Mouse (Mus musculus) forebrain, embryonic 15.5 days (tissue): ENCODE measurements around the gene Catsperd. TPM values are rescaled to one million over a fixed set of nuclear protein-coding genes. Genes with fewer than 3 reads are reported as not detected.
"Not testable (repeated sequence)": the region's sequence is repeated elsewhere in the genome, so short reads cannot be mapped to it uniquely, and the experiment has no call there.

Source experiments
- ATAC-seq: fragments of 200-750 bp; cut with Nextera tagmentation; replicated peaks from 2 replicates; pipeline ENCODE4 v1.8.0; 2017; ENCODE audit warnings: mild to moderate bottlenecking, moderate TSS enrichment, moderate library complexity
- H3K27ac ChIP-seq: fragments of 300-500 bp; sonication (generic); replicated peaks from 2 replicates; pipeline ENCODE4 v1.5.1; 2015; ENCODE audit warnings: mild to moderate bottlenecking, inconsistent platforms
- H3K27me3 ChIP-seq: fragments of 300-500 bp; sonication (generic); 2 replicates; pipeline ENCODE4 v1.6.1; 2015; ENCODE audit warnings: inconsistent platforms
- H3K36me3 ChIP-seq: fragments of 300-500 bp; sonication (generic); 2 replicates; pipeline ENCODE4 v1.6.1; 2015; ENCODE audit warnings: mild to moderate bottlenecking, inconsistent platforms
- H3K4me1 ChIP-seq: fragments of 300-500 bp; sonication (generic); 2 replicates; pipeline ENCODE4 v1.6.1; 2015; ENCODE audit warnings: inconsistent platforms
- H3K4me2 ChIP-seq: fragments of 300-500 bp; sonication (generic); replicated peaks from 2 replicates; pipeline ENCODE4 v1.6.1; 2015; ENCODE audit warnings: mild to moderate bottlenecking, inconsistent platforms
- H3K4me3 ChIP-seq: fragments of 300-500 bp; sonication (generic); 2 replicates; pipeline ENCODE4 v1.5.1; 2015; ENCODE audit warnings: mild to moderate bottlenecking, inconsistent platforms
- H3K9ac ChIP-seq: fragments of 300-500 bp; sonication (generic); replicated peaks from 2 replicates; pipeline ENCODE4 v1.6.1; 2015; ENCODE audit warnings: mild to moderate bottlenecking, inconsistent platforms
- H3K9me3 ChIP-seq: fragments of 300-500 bp; sonication (generic); 2 replicates; pipeline ENCODE4 v1.6.1; 2016; ENCODE audit warnings: inconsistent platforms
- WGBS: fragments of 180-500 bp; shearing (Covaris S2); methylation state at CpG from one replicate; pipeline ENCODE4 v1.1.7; 2015; ENCODE audit warnings: mixed read lengths; 5-methylcytosine and 5-hydroxymethylcytosine counted together
- polyA plus RNA-seq: library from polyadenylated mRNA; unstranded; fragments of >200 nt; fragmentation: Nextera tagmentation; extraction: Ambion mirVana; gene quantifications from 2 replicates; pipeline ENCODE4 v1.2.1, GENCODE M21; 2015

Catsperd gene
- polyA plus RNA-seq, 1 experiment from 2014 or later, result 0.98 TPM

DNA sequence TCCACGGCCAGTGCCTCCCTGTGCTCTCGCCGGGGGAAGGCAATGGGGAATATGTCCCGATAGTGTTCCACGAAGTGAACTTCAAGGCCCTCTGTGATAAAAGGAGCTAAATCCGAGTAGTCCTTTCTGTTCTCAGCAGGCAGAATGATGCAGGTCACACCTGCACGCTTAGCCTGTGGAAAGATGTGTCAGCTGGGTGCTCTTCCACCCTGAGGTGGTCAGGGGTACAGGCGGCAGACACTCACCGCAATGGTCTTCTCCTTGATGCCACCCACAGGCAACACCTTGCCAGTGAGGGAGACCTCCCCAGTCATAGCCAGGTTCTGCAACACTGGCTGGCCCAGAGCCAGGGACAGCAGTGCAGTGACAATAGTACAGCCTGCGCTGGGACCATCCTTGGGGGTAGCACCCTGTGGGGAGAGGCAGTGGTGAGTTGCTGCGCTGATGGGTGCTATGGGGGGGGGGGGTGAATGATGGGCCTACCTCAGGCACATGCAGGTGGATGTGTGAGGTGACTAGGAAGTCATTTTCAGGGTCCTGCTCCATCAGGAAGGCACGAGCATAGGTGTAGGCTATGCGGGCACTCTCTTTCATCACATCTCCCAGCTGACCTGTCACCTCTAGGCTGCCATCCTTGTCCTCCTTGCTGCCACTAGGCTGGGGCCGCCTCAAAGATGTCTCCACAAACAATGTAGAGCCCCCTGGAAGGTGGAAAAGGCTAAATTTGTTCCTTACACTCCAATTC lies 13.4 kb upstream of the Catsperd start:
- 29% methylated on average over 14 of the region's 14 CpGs for WGBS
- Histone ChIP-seq H3K27ac (0 out of 2 replicates have a peak overlapping the region, but pooled peaks have one; percentile 31), H3K4me1 (peaks cover 28% of the 10 kb centered on the region), H3K9ac (peak overlapping the region; percentile 70), H3K4me3 (peak overlapping the region; percentile 76), H3K27me3 (no peaks in the 10 kb centered on the region), H3K4me2 (peak overlapping the region; percentile 78), H3K36me3 (peaks cover 46% of the 10 kb centered on the region), H3K9me3 (no peaks in the 10 kb centered on the region)
- no peak for ATAC-seq

DNA sequence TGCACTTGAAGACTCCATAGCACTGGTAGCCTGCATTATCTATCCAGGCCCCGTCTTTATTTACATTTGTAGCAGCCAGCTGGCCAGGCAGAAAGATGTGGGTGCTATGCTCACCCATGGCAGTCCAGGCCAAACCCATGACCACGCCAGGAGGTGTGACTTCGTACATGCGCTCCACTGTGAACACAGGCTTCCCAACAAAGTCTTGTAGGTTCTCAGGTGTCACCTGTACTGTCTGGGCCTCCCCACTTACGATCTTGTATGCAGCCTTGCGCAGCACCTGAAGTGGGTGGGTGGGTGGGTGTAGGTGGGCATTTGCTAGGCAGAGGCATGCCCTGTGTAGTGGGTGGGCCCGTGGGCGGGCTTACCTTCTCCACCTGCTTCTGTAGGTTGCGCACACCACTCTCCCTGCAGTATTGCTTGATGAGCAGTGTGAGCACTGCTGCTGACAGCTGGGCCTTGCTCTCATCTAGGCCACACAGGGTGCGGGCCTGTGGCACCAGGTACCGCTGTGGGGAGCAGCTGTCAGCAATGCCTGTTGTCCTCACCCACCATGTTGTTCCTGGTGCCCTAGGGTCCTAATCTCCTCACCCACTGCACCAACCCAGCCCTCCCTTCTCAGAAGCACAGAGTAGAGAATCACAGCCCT lies 12.7 kb upstream of the Catsperd start:
- Histone ChIP-seq H3K4me2 (peak overlapping the region; percentile 78; the same call in 1 of the 2 replicates), H3K27me3 (no peaks in the 10 kb centered on the region), H3K4me1 (peaks cover 24% of the 10 kb centered on the region), H3K27ac (no peak overlapping the region), H3K36me3 (peaks cover 53% of the 10 kb centered on the region), H3K9me3 (no peaks in the 10 kb centered on the region), H3K9ac (0 out of 2 replicates have a peak overlapping the region, but pooled peaks have one; percentile 18), H3K4me3 (no peak overlapping the region)
- WGBS, result 90% methylated on average over 11 of the region's 11 CpGs
- no peak for ATAC-seq

DNA sequence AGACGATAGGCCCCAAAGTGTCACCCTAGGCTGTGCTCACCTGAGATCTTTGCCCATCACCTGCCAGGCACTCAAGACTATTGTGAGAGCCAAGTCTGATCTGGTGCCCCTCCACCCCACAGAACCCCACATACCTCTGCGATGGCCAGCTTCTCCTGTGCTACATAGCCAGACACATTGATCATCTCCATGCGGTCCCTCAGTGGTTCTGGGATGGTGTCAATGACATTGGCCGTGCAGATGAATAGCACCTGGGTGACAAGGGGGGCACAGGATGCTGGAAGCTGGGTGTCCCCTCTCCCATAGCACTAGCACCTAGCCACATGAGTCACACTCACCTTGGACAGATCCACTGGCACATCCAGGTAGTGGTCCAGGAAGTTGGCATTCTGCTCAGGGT lies 12.2 kb upstream of the Catsperd start:
- H3K4me1 ChIP-seq, result peaks cover 19% of the 10 kb centered on the region
- H3K27ac ChIP-seq, result no peak overlapping the region
- no peak overlapping the region for H3K9ac ChIP-seq
- peaks cover 58% of the 10 kb centered on the region for H3K36me3 ChIP-seq
- no peaks in the 10 kb centered on the region for H3K27me3 ChIP-seq
- no peaks in the 10 kb centered on the region for H3K9me3 ChIP-seq
- no peak overlapping the region for H3K4me3 ChIP-seq
- ATAC-seq, result no peak
- 86% methylated on average over 4 of the region's 4 CpGs for WGBS
- H3K4me2 ChIP-seq, result no peak overlapping the region

DNA sequence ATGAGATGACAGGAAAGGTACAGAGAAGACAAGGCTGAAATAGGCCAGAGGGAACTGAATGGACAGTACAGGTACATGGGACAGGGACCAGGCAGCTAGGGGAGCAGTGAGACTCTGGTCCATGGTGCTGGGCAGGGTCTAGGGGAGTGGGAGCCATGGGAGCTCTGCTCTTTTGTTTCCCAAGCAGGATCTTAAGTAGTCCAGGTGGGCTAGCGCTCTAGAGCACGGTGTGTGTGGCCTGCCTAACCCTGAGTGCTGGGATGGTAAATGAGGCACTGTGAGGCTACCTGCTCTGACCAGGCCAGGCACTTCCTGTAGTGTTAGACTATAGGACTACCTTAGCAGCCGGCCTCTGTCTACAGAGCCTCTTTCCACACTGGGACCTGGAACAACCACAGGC lies 11.2 kb upstream of the Catsperd start:
- ATAC-seq, result no peak
- Histone ChIP-seq H3K27ac (no peak overlapping the region), H3K27me3 (no peaks in the 10 kb centered on the region), H3K4me1 (peaks cover 18% of the 10 kb centered on the region), H3K4me2 (no peak overlapping the region), H3K9ac (no peak overlapping the region), H3K4me3 (no peak overlapping the region), H3K36me3 (peaks cover 66% of the 10 kb centered on the region), H3K9me3 (no peaks in the 10 kb centered on the region)
- 82% methylated on average over 3 of the region's 3 CpGs for WGBS

DNA sequence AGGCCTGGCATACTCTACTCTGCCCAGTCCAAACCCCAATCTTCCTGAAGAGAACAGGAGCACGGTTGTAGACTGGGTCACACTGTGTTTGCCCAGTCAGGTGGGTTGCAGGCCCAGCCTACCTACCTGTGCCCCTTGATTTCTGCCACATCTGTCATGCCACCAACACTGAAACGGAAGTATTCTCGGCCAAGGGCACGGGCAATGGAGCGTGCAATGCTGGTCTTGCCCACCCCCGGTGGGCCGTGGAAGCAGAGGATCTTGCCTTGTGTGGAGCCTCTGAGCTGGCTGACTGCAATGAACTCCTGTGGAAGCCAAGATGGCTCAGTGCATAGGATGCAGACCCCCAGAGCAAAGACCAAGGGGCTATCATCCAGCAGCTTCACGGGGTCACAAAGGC lies 10.3 kb upstream of the Catsperd start:
- Histone ChIP-seq H3K4me2 (no peak overlapping the region), H3K4me1 (peaks cover 18% of the 10 kb centered on the region), H3K36me3 (peaks cover 74% of the 10 kb centered on the region), H3K9me3 (no peaks in the 10 kb centered on the region), H3K27me3 (no peaks in the 10 kb centered on the region), H3K9ac (no peak overlapping the region), H3K4me3 (no peak overlapping the region), H3K27ac (no peak overlapping the region)
- ATAC-seq, result no peak
- 90% methylated on average over 8 of the region's 8 CpGs for WGBS

DNA sequence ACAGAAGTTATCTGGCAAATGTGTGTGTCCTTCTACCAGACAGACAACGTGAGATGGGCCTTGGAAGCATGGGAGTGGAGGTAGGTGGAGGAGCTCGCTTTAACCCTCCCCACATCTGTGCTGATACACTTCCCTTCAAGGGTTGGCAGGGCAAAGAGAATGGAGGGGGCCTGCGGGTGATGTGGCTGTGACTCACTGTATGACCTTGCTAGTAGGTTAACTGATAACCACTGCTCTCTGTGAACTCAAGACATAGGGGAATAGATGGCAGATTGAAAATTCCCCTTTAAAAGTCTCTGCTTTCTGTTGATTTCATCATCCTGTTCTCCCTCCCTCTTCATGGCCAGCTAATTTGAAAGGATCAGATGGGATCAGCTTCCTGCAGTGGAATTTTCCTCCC lies 2.4 kb upstream of the Catsperd start:
- H3K36me3 ChIP-seq, result peaks cover 25% of the 10 kb centered on the region
- H3K9ac ChIP-seq, result 0 out of 2 replicates have a peak overlapping the region, but pooled peaks have one; percentile 10
- H3K4me1 ChIP-seq, result peaks cover 28% of the 10 kb centered on the region
- no peak for ATAC-seq
- no peaks in the 10 kb centered on the region for H3K9me3 ChIP-seq
- peak overlapping the region; percentile 89; the same call in 1 of the 2 replicates for H3K4me2 ChIP-seq
- H3K27me3 ChIP-seq, result peaks cover 3% of the 10 kb centered on the region; the same call in 1 of the 2 replicates
- no peak overlapping the region for H3K27ac ChIP-seq
- peak overlapping the region; percentile 79; the same call in 1 of the 2 replicates for H3K4me3 ChIP-seq
- whole genome bisulfite sequencing, result 83% methylated on average over 3 of the region's 3 CpGs

DNA sequence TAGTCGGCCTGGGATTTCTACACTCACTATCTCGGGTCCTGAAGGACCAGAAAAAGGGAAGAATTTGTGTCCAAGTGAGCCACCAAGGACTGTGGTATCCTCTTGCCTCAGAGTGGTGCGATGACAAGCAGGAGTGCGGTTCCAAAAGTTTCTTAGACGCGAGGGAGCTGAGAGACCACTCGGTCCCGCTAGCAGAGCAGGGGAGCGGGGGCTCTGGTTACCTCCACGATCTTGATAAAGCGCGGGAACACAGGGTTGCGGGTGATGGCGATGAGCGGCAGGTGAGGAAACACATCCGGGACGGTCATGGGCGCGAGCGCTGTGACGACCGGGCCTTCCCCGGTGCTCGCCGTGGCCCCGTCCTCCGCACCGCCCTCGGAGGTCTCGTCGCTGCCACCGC lies 1.7 kb upstream of the Catsperd start:
- H3K9ac ChIP-seq, result peak overlapping the region; percentile 77

DNA sequence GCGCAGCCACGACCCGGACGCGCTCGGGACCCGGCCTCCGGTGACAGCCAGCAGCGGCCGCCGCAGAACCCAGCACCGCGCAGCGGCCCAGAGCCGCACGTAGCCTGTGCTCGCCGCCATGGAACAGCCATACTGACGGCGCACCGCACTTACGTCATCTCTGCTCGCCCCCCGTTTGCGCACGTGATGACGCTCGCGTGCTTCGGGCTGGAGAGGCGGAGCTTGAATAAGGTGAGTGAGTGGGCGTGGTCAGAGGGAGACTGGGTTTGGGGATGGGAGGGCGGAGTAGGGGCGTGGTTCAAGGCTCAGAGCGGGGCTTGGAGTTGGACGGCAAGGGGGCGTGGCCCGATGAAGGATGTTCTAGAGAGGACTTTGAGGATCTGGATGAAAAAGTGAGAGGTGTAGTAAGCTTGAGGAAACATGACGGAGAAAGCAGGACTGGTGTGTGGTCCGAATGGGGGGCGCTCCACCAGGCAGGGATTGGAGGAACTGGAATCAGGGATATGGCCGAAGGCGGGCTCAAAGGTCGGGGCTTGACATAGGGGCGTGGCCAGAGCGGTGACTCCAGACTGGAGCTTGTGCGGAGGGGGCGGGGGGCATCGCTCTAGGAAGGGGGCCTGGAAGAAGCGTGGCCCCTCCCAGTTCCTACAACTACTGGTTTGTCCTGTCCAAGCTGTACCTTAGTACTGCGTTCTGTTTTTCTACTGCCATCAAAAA lies 1.0 kb upstream of the Catsperd start, which contains the start of gene Lonp1:
Gene Lonp1 (minus strand): TSS at position 134 of the 717 bp plus-strand sequence.
- Histone ChIP-seq H3K4me3 (peak within 1 kb of the TSS; percentile 79), H3K4me1 (peaks cover 28% of the 10 kb centered on the region), H3K9me3 (no peaks in the 10 kb centered on the region), H3K4me2 (peak within 1 kb of the TSS; percentile 89), H3K36me3 (peaks cover 13% of the 10 kb centered on the region), H3K27ac (peak within 1 kb of the TSS; percentile 62), H3K27me3 (peaks cover 3% of the 10 kb centered on the region; the same call in 1 of the 2 replicates), H3K9ac (peak within 1 kb of the TSS; percentile 77)
- peak; percentile 93 for ATAC-seq
- WGBS, result under 1% methylated on average over 51 of the region's 51 CpGs

More for the DNA sequence above, 1.7 kb upstream of the Catsperd start:
- Histone ChIP-seq H3K27me3 (peaks cover 3% of the 10 kb centered on the region; the same call in 1 of the 2 replicates), H3K4me3 (peak overlapping the region; percentile 79), H3K9me3 (no peaks in the 10 kb centered on the region), H3K4me1 (peaks cover 28% of the 10 kb centered on the region), H3K4me2 (peak overlapping the region; percentile 89), H3K36me3 (peaks cover 18% of the 10 kb centered on the region), H3K27ac (peak overlapping the region; percentile 62)
- WGBS, result under 1% methylated on average over 32 of the region's 32 CpGs
- no peak; the same call in 1 of the 2 replicates for ATAC-seq

DNA sequence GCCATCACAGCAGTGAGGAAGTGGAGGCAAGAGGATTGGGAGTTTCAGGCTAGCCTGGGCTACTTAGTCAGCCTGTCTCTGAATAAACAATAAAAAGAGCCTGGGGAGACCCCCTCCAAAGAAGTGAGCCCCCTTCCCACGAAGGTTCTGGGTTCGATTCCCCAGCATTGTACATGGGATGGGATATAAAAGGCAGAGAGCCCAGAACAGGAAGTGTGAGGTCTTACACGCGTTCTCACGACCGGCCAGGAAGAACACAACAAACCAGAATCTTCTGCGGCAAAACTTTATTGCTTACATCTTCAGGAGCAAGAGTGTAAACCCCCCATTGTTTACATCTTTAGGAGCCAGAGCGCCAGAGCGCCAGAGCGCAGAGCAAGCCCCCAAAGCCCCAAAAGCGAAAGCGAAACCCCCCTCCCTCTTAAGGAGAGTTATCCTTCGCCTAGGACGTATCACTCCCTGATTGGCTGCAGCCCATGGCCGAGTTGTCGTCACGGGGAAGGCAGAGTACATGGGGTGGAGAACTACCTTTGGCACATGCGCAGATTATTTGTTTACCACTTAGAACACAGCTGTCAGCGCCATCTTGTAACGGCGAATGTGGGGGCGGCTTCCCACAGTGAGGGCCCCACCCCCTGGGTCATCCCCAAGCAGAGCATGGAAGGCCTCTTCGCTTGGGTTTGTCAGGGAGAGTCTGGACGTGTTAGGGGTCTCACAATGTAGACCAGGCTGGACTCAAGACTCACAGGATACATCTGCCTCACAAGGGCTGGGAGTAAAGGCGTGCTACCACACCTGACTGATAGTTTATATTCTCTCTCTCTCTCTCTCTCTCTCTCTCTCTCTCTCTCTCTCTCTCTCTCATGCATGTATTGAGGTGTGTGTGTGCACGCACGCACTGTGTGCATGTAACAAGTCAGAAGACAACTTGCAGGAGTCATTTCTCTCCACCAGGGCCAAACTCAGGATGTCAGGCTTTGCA lies 2.1 kb downstream of the Catsperd start:
- H3K36me3 ChIP-seq, H3K4me3 ChIP-seq, ATAC-seq, H3K4me2 ChIP-seq, H3K9me3 ChIP-seq, H3K27ac ChIP-seq, H3K27me3 ChIP-seq, H3K9ac ChIP-seq: not testable (repeated sequence)
- H3K4me1 ChIP-seq, result peaks cover 24% of the 10 kb centered on the region
- WGBS, result 86% methylated on average over 27 of the region's 27 CpGs

DNA sequence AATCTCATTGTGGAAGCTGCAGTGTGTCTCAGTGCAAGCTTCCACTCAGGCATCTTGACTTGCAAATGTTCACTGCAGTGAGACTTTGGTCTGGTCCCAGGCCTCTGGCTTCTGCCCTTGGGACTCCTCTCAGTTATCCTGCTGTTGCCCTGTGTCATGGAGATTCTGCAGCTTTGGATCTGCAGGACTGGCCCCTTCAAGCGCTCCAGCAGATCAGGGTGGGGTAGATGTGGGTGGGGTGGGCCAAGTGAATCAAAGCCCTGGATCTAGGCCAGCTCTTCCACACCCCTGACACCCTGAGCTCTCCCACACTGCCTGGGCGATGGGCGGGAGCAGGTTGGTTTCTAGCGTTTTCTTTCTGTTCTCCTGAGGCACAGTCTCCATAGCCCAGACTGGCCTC lies 3.9 kb downstream of the Catsperd start:
- H3K4me1 ChIP-seq, result peaks cover 12% of the 10 kb centered on the region
- H3K4me2 ChIP-seq, result no peak overlapping the region
- no peak overlapping the region for H3K4me3 ChIP-seq
- no peak overlapping the region for H3K27ac ChIP-seq
- ATAC-seq, result no peak
- H3K9me3 ChIP-seq, result no peaks in the 10 kb centered on the region
- H3K9ac ChIP-seq, result no peak overlapping the region
- no peaks in the 10 kb centered on the region for H3K36me3 ChIP-seq
- 55% methylated on average over 4 of the region's 4 CpGs for WGBS
- H3K27me3 ChIP-seq, result peaks cover 3% of the 10 kb centered on the region; the same call in 1 of the 2 replicates

DNA sequence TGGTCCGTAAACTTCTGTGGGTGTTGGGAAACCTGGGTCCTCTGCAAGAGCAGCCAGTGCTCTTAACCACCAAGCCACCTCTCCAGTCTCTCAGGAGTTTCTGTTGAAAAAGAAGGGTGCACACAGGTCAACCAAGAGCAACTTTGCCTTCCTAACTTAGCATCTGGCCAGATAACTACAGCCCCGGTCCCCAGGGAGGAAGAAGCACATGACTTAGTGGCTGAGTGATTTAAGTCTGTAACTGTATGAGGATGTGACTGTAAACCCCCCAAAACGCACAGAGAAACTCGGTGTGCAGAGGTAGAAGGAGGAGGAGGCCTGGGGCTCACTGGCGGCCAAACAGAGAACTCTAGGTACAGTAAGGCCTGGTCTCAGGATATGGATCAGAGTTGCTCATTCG lies 6.1 kb downstream of the Catsperd start:
- no peak for ATAC-seq
- Histone ChIP-seq H3K36me3 (no peaks in the 10 kb centered on the region), H3K4me1 (no peaks in the 10 kb centered on the region), H3K9ac (no peak overlapping the region), H3K9me3 (no peaks in the 10 kb centered on the region), H3K4me2 (no peak overlapping the region), H3K27me3 (no peaks in the 10 kb centered on the region; the same call in 1 of the 2 replicates), H3K27ac (no peak overlapping the region), H3K4me3 (no peak overlapping the region)
- WGBS, result 87% methylated on average over 6 of the region's 6 CpGs
